Mouse (Mus musculus) myocyte (in vitro differentiated cells): ENCODE measurements around the gene Hoxd8. TPM values are rescaled to one million over a fixed set of nuclear protein-coding genes. Genes with fewer than 3 reads are reported as not detected.

Source experiments
- H3K27me3 ChIP-seq: one replicate; pipeline ENCODE4 v1.6.1; 2011; ENCODE audit not compliant: control insufficient read depth, insufficient read depth, insufficient read length
- H3K36me3 ChIP-seq: one replicate; pipeline ENCODE4 v1.6.1; 2011; ENCODE audit not compliant: control insufficient read depth, insufficient read depth
- H3K4me2 ChIP-seq: one replicate; pipeline ENCODE4 v1.6.1; 2011; ENCODE audit warnings: low read depth, control low read depth
- H3K4me3 ChIP-seq: one replicate; pipeline ENCODE4 v1.5.1; 2011; ENCODE audit warnings: mild to moderate bottlenecking, control low read depth, moderate library complexity
- H3K79me2 ChIP-seq: one replicate; pipeline ENCODE4 v1.6.1; 2011; ENCODE audit not compliant: control insufficient read depth, insufficient read depth
- H3ac ChIP-seq: one replicate; pipeline ENCODE4 v1.6.1; 2011; ENCODE audit not compliant: control insufficient read depth, insufficient read length
- CEBPB ChIP-seq: IDR thresholded peaks from 2 replicates; pipeline ENCODE4 v1.6.1; 2011; ENCODE audit warnings: mild to moderate bottlenecking, moderate library complexity; ENCODE audit not compliant: poor library complexity, insufficient read depth, severe bottlenecking
- E2F4 ChIP-seq: IDR thresholded peaks from one replicate; pipeline ENCODE4 v1.6.1; 2011; ENCODE audit warnings: mild to moderate bottlenecking, control low read depth, moderate library complexity; ENCODE audit not compliant: insufficient read depth
- MAX ChIP-seq: IDR thresholded peaks from one replicate; pipeline ENCODE4 v1.6.1; 2011; ENCODE audit warnings: low read depth, mild to moderate bottlenecking, control low read depth
- MYOD1 ChIP-seq, 3 experiments: IDR thresholded peaks; one replicate each; pipeline ENCODE4 v1.6.1; 2011; ENCODE audit warnings: control low read depth in 2 of 3, low read depth in 2 of 3, mild to moderate bottlenecking in 2 of 3, moderate library complexity in 1 of 3; ENCODE audit not compliant: insufficient read length in 2 of 3, control insufficient read depth in 1 of 3
- MYOG ChIP-seq, 3 experiments: IDR thresholded peaks; one replicate each; pipeline ENCODE4 v1.6.1; 2011; ENCODE audit warnings: control low read depth in 2 of 3, low read depth in 2 of 3, mild to moderate bottlenecking in 2 of 3; ENCODE audit not compliant: insufficient read length in 2 of 3, control insufficient read depth in 1 of 3, insufficient read depth in 1 of 3
- POLR2A ChIP-seq: IDR thresholded peaks from one replicate; pipeline ENCODE4 v1.6.1; 2011; ENCODE audit warnings: low read depth, mild to moderate bottlenecking, control low read depth, moderate library complexity; ENCODE audit not compliant: insufficient read length
- POLR2AphosphoS2 ChIP-seq: IDR thresholded peaks from one replicate; pipeline ENCODE4 v1.6.1; 2011; ENCODE audit warnings: low read depth, control low read depth; ENCODE audit not compliant: insufficient read length
- REST ChIP-seq: IDR thresholded peaks from one replicate; pipeline ENCODE4 v1.6.1; 2011; ENCODE audit warnings: mild to moderate bottlenecking, control low read depth, moderate library complexity; ENCODE audit not compliant: insufficient read depth, insufficient read length
- SRF ChIP-seq: IDR thresholded peaks from one replicate; pipeline ENCODE4 v1.6.1; 2011; ENCODE audit warnings: low read depth; ENCODE audit not compliant: control insufficient read depth, insufficient read length
- TCF12 ChIP-seq: IDR thresholded peaks from one replicate; pipeline ENCODE4 v1.6.1; 2011; ENCODE audit warnings: mild to moderate bottlenecking, control low read depth; ENCODE audit not compliant: poor library complexity, insufficient read depth, severe bottlenecking
- TCF3 ChIP-seq: IDR thresholded peaks from one replicate; pipeline ENCODE4 v1.6.1; 2011; ENCODE audit warnings: low read depth, control low read depth; ENCODE audit not compliant: insufficient read length
- USF1 ChIP-seq: IDR thresholded peaks from one replicate; pipeline ENCODE4 v1.6.1; 2011; ENCODE audit warnings: low read depth, mild to moderate bottlenecking, control low read depth, moderate library complexity
- polyA plus RNA-seq: library from polyadenylated mRNA; unstranded; fragments of >200 nt; fragmentation: generic; extraction: Trizol; gene quantifications from one replicate; pipeline ENCODE4 v1.2.1, GENCODE M21; 2012; ENCODE audit warnings: missing spikeins

Gene Hoxd8
- polyA plus RNA-seq, 1 experiment = not detected

- TF ChIP-seq CEBPB (no peak), TCF3 (no peak), POLR2A (no peak), MAX (no peak), SRF (no peak), MYOG (IDR thresholded peaks at IDR 0.05; ENCODE audit: control insufficient read depth in 1 of 3, insufficient read depth in 1 of 3, insufficient read length in 2 of 3, low read depth in 2 of 3) (no peak), MYOD1 (IDR thresholded peaks at IDR 0.05; ENCODE audit: control insufficient read depth in 1 of 3, insufficient read length in 2 of 3, low read depth in 2 of 3) (no peak), TCF12 (no peak), REST (no peak), E2F4 (no peak), USF1 (no peak), POLR2AphosphoS2 (no peak)
- Histone ChIP-seq H3K36me3 (no peaks in the 10 kb centered on the region), H3K4me2 (no peak overlapping the region), H3K4me3 (no peak overlapping the region), H3ac (no peak overlapping the region), H3K27me3 (peaks cover 49% of the 10 kb centered on the region), H3K79me2 (no peaks in the 10 kb centered on the region)
Measured at GRCm38 (mm10) chr2:74721882-74722281, 17.5 kb downstream of the Hoxd8 start.

DNA sequence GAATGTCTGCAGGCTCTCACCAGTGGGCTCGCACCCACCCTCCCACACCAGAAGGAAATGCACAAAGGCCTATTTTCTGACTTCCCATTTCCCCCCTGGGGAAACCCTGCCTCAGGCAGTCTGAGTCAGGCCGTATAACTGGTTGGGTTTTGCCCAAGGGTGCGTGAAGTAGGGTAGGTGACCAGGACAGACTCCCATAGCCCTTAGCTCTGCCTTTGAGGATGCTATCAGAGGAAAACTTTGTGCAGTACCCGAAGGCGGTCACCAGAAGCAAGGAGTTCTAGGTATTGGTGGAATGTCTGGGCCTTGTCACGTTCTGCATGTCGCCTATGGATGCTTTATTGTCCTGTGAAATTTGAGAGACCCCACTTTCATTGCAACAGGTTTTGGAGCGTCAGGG, 18.5 kb downstream of the Hoxd8 start:
- Histone ChIP-seq H3K4me3 (no peak overlapping the region), H3ac (no peak overlapping the region), H3K4me2 (no peak overlapping the region), H3K36me3 (no peaks in the 10 kb centered on the region), H3K79me2 (no peaks in the 10 kb centered on the region), H3K27me3 (peaks cover 59% of the 10 kb centered on the region)
- TF ChIP-seq USF1 (no peak), MAX (no peak), E2F4 (no peak), POLR2AphosphoS2 (no peak), TCF12 (no peak), MYOG (IDR thresholded peaks at IDR 0.05; ENCODE audit: control insufficient read depth in 1 of 3, insufficient read depth in 1 of 3, insufficient read length in 2 of 3, low read depth in 2 of 3) (no peak), TCF3 (no peak), CEBPB (no peak), REST (no peak), POLR2A (no peak), MYOD1 (IDR thresholded peaks at IDR 0.05; ENCODE audit: control insufficient read depth in 1 of 3, insufficient read length in 2 of 3, low read depth in 2 of 3) (no peak), SRF (no peak)

DNA sequence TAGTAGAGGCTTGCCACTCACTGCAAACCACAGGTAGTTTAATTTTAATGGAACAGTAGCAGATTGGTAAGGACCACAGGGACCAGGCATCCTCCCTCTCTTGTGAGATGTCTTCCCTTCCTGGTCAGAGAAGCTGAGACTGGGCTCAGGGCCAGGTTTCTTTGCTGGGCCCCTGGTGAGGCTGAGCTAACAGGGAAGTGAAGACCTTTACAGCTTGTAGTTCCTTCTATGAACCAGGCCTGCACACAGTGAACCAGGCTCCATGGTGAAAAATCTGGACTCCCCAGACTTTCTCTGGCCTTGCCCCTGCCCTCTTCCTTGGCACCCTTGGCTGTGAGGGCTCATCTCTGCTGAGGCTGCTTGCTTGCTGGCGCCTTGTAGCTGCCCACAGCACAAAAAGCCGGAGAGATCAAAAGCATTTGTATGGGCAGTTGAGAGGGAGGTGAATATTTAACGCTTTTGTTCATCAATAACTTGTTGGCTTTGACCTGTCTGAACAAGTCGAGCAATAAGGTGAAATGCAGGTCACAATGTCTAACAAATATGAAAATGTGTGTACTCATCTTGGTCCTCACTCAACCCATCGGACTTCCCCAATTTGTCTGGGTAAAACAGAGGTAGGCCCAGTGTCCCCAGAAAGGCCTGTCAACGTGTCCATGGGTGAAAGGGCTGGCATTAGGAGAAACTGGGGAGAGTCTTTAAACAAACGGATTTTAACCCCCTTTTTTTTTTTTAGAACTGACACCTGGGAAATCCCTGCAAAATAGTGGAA, 20.0 kb downstream of the Hoxd8 start:
- Histone ChIP-seq H3ac (no peak overlapping the region), H3K4me3 (no peak overlapping the region), H3K79me2 (no peaks in the 10 kb centered on the region), H3K4me2 (no peak overlapping the region), H3K27me3 (peaks cover 70% of the 10 kb centered on the region), H3K36me3 (no peaks in the 10 kb centered on the region)
- TF ChIP-seq MAX (no peak), CEBPB (no peak), REST (no peak), SRF (no peak), MYOD1 (IDR thresholded peaks at IDR 0.05; ENCODE audit: control insufficient read depth in 1 of 3, insufficient read length in 2 of 3, low read depth in 2 of 3) (no peak), TCF3 (no peak), TCF12 (no peak), POLR2AphosphoS2 (no peak), MYOG (IDR thresholded peaks at IDR 0.05; ENCODE audit: control insufficient read depth in 1 of 3, insufficient read depth in 1 of 3, insufficient read length in 2 of 3, low read depth in 2 of 3) (no peak), POLR2A (no peak), USF1 (no peak), E2F4 (no peak)

DNA sequence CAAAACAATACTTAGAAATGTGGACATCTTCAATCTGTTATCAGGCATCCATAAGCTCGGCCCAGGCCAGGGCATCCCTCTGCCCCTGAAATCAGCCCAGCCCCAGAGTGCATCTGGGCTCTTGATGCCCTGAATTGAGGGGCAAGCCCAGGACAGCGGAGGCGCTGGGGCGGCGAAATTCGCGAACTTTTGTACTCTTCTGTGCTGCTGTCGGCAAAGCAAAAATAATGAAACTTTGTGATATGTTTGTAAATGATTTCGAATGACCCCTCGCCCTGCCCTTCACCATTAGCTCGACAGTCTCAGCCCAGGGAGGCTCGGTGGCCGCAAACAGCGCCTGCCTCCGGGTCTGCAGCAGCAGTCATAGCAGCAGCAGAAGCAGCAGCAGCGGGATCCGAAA, 20.8 kb downstream of the Hoxd8 start:
- H3K27me3 ChIP-seq = peaks cover 70% of the 10 kb centered on the region
- no peak overlapping the region for H3K4me2 ChIP-seq
- H3K79me2 ChIP-seq = no peaks in the 10 kb centered on the region
- no peaks in the 10 kb centered on the region for H3K36me3 ChIP-seq
- H3K4me3 ChIP-seq = no peak overlapping the region
- no peak for TF ChIP-seq POLR2A
- no peak for TF ChIP-seq CEBPB
- no peak for TF ChIP-seq E2F4
- no peak for TF ChIP-seq MAX
- no peak for TF ChIP-seq TCF3
- no peak for TF ChIP-seq POLR2AphosphoS2
- TF ChIP-seq MYOG (IDR thresholded peaks at IDR 0.05; ENCODE audit: control insufficient read depth in 1 of 3, insufficient read depth in 1 of 3, insufficient read length in 2 of 3, low read depth in 2 of 3) = no peak
- TF ChIP-seq TCF12 = no peak
- TF ChIP-seq SRF = no peak
- no peak for TF ChIP-seq USF1
- TF ChIP-seq MYOD1 (IDR thresholded peaks at IDR 0.05; ENCODE audit: control insufficient read depth in 1 of 3, insufficient read length in 2 of 3, low read depth in 2 of 3) = no peak
- no peak for TF ChIP-seq REST
- H3ac ChIP-seq = no peak overlapping the region
